Mouse (Mus musculus): ENCODE data around the gene Flad1.

Gene Flad1

DNA sequence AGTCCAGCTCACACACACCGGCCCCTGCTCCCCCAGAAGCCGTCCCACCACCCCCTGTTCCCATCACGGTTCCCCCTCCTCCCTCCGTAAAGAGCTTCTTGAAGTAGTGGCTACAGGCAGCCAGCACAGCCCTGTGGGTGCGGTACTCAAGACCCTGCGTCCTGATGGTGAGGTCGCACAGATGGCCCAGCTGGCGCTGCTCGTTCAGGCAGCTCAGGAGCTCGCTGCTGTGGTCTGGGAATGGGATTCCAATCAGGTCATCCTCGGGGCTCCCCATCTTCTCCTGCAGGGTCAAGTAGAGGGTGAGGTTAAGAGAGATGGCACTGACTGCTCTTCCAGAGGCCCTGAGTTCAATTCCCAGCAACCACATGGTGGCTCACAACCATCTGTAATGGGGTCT, 30.4 kb downstream of the Flad1 start:
- DNase-seq = no peak

DNA sequence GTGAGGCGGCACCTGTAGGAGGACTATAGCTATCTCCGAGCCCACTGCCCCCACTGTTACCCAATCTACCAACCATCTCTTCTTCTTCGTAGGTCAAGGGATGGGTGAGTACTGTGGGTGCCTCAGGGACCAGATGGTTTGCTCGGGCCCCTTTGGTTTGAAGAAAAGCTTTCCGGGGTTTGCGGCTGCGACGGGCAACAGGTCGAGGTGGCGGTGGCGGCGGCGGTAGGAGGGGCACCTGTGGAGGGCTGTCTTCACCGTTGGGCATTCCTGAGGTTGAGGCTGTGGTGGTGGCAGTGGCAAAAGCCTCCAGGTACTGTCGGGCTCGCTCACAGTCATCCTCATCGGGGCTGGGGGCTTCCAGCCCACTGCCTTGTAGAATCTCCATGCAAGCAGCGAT, 31.0 kb downstream of the Flad1 start:
- no peak for DNase-seq

DNA sequence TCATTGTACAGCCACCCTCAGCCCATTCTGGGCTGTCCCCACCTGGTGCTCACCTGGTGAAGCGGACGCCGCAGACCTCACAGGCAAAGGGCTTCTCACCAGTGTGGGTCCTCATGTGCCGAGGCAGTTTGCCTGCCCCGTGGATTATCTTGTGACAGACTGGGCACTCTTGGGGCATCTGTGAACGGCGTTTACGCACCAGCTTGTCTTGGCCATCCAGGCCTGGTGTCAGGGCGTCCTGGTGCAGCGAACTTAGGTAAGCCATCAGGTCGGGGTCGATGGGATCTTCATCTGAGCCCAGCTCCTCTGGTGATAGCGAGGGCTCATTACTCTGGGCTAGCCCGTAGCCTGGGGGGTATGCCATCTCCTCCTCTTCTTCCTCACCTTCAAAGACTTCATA, 31.4 kb downstream of the Flad1 start:
- DNase-seq = no peak

DNA sequence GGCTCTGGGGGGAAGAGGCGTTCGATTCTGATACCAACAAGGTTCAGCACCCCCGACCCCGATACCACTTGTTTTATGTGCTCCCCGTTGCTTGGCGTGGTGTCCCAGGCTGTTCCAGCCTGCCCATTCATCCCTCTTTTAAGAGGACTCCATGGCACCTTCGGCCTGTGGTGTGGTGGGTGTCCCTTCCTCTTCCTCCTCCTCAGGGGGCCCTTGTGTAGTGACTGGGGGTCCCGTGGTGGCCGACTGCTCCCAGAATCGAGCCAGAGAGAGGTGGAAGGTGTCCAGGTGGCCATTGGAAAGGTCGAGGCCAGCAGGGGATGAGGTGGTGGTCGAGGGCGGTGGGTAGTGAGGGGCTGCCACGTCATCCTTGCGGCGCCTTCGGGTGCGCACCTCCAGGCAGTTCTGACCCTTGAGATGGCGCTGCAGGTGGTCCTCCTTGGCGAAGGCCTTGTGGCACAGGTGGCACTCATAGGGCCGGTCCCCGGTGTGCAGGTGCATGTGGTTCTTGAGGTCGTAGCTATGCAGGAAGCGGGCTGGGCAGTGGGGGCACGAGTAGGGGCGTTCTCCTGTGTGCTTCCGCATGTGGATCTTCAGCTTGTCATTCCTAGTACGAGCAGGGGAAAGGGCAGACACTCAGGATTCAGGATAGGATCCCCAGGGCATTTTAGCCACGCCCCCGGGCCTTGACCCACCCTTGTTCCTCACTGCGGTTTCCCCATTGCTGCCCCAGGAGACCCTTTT, 32.1 kb downstream of the Flad1 start:
- no peak for DNase-seq

DNA sequence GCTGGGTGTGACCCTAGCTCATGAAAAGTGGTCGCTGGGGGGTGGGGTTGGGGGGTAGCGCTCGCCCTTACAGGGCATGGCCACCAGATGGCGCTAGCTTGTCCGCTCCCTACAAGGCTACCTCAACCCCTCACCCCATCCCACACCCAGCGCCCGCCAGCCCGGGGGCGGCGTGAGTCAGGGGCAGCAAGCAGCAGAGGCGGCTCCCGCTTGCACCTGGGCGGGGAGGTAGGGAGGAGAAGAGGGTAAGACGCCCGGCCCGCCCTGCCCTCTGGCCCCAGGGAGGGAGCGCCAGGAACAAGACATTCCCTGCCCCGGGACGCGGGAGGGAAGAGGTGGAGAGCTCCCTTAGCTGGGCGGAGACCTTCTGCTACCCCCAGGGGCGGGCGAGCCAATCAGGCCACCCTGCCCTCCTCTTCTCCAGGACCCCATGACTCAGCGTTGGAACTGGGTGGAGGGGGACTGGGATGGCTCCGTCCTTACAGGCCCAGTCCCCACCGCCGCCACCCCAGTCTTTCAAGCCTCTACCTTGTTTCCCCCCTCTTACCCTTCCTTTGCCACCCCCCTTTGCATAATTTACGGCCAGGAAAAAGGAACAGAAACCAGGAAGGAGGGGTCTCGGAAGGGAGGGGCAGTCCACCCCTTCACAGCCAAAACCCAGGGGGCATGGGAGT, 33.1 kb downstream of the Flad1 start:
- DNase-seq = peak; percentile 75 to 83

DNA sequence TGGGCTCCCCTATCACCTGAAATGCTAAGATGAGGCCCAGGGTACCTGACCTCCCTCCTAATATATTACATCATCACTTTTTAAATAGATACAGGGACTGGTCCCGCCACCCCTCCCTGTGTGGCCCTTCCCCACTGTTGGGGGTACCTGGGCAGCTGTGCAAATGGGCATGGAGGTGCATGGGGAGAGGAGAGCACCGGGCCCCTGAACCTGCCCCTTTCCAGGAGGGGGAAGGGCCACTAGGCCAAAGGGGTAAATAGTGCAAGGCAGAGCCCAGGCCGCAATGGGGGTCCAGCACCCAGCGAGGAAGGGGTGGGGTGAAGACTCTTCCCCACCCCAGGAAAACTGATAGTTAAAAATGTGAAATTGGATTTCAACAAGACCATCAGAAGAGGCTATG, 33.8 kb downstream of the Flad1 start:
- no peak for DNase-seq

DNA sequence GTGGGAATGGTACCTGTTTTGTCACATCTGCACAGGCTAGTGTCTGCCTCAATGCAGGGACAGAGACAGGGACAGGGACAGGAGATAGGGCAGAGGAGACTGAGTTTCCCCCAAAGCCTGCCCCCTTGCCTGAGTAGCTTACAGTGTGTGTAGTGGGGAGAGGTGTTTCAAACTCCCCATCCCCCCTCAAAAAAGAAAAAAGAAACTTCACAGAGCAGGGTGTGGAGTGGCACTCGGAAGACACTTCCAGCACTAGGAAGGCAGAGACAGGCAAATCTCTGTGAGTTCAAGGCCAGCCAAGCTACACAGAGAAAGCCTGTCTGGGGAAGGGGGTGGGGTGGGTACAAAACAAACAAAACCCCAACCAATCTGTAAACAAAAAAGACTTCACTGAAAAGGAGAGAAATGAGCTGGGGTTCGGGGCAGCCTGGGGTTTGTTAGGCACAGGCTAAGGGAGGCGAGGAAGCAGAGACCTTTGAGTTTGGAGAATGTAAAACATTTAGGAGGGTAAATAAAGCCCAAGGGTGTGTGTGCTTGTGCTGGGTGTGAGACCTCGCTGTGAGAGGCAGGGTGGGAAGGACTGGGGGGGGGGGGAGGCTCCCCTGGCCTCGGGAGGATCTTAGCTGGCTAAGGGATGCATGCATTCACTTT, 38.0 kb downstream of the Flad1 start:
- no peak for DNase-seq

DNA sequence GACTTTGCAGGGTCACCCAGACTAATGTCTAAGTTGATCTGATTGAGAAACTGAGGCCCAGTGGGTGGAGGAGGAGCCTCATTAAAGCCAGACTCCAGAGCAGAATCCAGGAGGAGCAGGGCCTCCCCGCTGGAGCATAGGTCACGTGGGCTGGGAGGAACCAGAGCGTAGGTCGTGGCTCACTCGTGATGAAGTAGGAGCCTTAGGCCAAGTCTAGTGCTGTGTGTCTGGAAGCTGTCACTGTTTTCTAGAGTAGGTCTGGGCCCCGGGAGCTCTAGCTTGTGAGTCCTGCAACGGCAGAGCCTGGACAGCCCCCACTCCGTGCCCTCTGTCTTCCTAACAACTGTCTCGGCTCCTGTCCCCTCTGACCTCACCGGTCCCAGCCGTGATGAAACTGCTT, 44.3 kb downstream of the Flad1 start:
- no peak for DNase-seq

DNA sequence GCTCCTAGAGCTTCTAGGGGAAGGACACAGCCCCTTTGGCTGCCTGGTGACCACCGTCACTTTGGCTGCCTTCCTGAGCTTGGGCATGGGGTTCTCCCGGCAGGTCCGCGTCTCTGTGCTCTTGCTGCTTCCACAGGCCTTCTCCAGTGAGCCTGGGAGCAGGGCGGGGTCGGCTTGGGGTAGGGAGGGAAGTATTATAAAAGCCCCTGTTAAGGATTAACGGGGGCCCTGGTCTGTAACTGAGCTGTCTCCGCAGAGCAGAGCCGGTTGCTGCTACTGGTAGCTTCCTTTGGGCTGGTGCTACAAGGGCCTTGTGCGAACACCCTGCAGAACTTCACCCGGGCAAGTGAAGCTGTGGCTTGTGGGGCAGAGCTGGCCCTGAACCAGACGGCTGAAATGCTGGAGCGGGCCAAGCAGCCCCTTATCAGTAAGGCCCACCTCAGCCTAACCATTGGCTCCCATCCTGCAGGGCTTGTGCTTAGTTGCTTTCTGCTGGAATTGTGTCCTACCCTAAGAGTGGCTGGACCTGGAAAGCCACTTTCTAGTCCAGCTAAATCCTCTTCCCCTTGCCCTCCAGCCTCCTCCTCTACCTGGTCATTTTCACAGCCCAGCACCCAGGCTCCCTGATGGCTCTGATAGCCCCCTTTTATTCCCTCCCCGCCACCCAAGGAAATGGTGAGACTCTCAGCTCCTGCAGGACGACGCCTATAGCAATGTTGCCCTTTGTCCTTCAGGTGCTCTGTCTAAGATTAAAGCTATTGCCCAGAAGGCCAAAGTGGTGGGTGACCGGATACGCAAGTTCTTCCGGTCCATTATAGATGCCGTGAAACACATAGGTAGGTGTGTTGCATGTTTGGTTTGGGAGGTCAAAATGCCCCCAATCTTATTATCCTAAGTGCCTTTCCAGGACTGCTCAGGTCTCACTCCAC, 45.9 kb downstream of the Flad1 start:
- no peak for DNase-seq

DNA sequence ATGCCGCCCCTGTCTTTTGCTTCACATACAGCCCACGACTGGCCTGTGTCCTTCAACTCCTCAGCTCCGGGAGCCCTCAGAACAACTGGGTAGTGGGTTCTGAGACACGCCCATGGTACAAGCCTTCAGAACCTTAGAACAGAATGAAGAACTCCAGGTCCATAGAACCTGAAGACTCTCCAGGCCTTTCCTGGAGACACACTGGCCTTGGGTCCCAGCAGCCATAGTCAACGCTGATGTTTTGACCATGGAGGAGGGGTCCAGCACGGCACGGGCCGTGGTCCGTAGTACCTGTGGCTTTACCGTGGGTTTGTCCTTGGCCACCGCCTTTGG, 46.6 kb downstream of the Flad1 start, which contains the start of gene Dcst1:
Gene Dcst1, minus strand, starts transcription at position 101 of the 333 bp plus-strand sequence.
- DNase-seq = no peak

DNA sequence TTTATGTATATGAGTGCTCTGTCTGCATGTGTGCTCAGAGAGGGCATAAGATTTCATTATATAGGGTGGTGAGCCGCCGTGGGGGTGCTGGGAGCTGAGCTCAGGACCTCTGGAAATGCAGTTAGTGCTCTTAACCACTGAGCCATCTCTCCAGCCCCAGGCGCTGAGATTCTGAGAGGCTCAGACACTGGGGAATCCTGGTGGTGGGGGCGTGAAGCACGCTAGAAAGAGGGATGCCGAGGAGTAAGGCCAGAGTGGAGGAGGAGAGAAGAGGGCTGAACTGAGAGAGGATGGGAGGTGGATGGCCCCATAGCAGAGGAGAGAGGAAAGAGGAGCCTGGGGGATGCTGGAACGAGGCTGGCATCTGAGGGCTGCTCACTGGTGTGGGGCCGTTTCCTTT, 47.0 kb downstream of the Flad1 start:
- DNase-seq = no peak

DNA sequence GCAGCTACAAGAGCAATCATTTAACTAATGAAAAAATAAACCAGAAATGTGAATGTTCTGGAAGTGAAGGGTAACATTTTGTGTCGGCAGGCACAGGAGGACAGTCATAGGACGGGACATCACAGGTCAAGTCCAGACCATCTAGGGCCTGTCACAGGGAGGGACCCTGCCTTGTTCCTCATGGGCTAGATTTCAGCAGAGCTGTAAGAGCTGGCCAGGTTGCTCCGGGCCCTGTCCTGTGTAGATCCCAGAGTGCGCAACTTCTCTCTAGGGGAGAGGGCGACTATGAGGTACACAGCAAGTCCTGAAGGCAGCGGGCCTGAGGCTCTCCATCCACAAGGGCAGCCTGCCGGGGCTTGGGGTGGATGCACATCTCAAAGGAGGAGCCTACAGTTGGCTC, 50.0 kb downstream of the Flad1 start, which contains the start of gene Dcst2:
Gene Dcst2, plus strand, starts transcription at position 301 of the 400 bp plus-strand sequence.
- DNase-seq = no peak

DNA sequence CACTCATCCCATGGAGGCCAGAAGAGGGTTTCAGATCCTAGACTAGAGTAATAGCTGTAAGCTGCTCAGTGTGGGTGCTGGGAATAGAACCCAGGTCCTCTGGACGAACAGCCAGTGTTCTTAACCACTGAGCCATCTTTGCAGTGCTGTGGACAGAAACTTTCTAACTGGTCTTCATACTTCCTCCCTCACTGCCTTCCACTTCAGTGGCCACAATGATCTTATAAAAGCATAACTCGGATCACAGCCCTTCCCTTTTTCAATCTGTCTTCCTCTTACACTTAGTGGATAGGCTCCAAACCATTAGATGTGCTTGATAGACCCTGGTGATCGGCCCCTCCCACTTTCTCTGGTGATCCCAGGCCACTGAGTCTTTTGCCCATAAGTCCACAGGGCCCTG, 51.4 kb downstream of the Flad1 start:
- DNase-seq = no peak

DNA sequence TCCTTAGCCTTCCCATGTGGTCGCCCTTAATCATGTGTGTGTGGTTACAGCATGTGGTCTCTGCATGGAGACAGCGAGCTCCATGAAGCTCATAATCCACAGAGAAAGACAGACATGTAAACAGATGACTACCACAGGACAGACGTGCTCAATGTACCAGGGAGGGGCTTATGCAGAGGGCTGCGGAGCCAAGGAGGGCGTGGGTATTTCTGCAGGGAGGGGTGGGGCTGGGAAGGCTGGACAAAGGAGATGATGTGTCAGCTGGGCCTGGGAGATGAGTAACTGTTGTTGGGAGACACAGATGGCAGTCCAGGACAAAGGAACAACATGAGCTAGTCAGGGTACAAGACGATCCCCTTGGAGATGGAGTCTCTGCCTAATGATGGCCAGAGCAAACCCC, 52.0 kb downstream of the Flad1 start:
- no peak for DNase-seq

DNA sequence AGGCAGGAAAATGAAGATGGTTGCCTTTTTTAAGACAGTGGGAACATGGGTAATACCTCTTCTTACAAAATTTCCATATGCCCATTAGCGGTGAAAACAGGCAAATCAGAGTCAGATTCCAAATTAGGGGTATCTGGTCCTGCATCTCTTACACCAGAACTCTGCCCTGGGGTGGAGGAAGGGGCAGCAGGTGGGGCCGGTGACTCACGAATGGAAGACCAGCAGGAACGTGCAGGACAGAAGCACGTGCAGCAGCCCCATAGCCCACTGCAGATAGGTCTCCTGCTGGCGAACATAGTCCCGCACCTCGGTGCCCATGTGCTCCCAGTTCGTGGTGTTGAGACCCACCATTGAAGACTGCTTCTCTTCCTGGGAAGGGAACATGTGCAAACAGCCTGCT, 55.6 kb downstream of the Flad1 start:
- DNase-seq = no peak

DNA sequence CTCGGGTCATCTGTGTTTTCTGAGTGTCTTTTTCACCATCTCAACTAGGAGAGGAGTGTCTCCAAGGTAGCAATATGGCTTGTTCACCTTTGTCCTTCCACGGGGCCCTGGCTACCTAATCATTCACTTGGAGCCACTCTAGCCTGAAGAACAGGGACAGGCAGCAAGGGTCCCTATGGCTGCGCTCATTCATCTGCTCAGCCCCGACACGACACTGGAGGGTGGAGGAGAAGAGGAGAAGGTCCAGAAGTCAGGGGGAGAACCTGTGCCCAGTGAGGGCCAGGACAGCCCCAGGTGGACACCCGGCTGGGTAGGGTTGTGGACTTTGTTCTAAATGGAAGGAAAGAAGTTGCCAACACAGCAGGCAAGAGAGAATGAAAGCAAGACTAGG, 56.2 kb downstream of the Flad1 start:
- no peak for DNase-seq

DNA sequence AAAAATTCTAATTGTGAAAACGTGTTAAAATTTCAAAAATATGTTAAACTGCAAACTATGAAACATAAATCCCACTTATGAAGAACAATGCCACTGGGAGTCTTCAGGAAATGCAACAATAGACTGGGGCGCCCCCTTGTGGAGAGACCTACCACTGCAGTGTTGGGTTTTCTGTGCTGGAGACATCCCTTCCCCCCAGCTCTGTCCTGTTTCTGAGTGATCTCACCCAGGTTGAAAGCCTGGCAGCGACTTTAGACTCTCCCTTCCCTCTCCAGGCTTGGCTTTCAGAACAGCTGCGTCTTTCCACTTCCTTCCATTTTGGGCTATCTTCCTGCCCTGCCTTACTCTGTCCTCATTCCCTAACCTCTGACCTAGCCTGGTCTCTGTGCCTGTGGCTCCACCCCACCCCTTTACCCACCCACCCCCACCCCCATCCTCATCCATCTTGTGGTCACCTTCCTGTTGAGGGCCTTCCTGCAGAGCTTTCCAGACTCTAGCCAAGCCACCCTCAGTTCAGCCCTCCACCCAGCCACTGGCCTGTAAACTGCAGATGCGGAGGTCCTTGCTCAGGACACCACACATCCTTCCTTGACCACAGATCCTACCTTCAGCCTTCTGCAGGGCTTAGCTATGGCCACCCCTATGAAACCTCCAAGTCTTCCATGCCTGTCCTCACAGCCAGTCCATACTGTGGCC, 56.7 kb downstream of the Flad1 start:
- DNase-seq = peak; percentile 90 to 97

DNA sequence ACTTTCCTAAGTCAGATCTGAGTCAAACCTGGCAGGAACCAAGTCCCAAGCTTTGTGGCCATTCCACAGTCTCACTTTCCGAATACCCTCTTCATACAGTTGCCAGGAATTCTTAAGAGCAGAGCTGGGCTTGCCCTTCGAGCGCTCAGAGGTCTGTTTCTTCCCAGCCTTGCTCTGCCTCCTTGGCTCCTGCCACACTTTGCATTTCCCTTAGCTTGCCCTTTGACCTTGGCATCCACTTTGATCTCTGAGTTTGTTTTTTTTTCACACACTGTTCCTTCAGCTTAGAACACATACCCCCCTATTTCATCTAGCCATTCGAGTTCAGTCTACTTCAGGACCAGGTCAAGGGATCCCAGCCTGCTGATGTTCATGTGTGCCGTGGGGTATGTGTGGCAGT, 60.4 kb downstream of the Flad1 start:
- no peak for DNase-seq
